Mouse (Mus musculus) heart, embryonic 12.5 days (tissue): Measurements from ENCODE around the gene BC067074. TPM values are rescaled to one million over a fixed set of nuclear protein-coding genes. Genes with fewer than 3 reads are reported as not detected.

Experiments used
- ATAC-seq: fragments of 200-750 bp; cut with Nextera tagmentation; 2 replicates; pipeline ENCODE4 v1.8.0; 2017; ENCODE audit warnings: moderate TSS enrichment, moderate library complexity; ENCODE audit not compliant: insufficient number of reproducible peaks, low FRiP score
- H3K27ac ChIP-seq: fragments of 300-500 bp; sonication (generic); 2 replicates; pipeline ENCODE4 v1.5.1; 2016; ENCODE audit warnings: mild to moderate bottlenecking, moderate library complexity; ENCODE audit not compliant: poor library complexity, severe bottlenecking
- H3K27me3 ChIP-seq: fragments of 300-500 bp; sonication (generic); replicated peaks from 2 replicates; pipeline ENCODE4 v1.6.1; 2016; ENCODE audit warnings: mild to moderate bottlenecking, moderate library complexity
- H3K36me3 ChIP-seq: fragments of 300-500 bp; sonication (generic); 2 replicates; pipeline ENCODE4 v1.6.1; 2016; ENCODE audit warnings: mild to moderate bottlenecking, moderate library complexity
- H3K4me1 ChIP-seq: fragments of 300-500 bp; sonication (generic); replicated peaks from 2 replicates; pipeline ENCODE4 v1.6.1; 2016; ENCODE audit warnings: mild to moderate bottlenecking
- H3K4me2 ChIP-seq: fragments of 300-500 bp; sonication (generic); 2 replicates; pipeline ENCODE4 v1.6.1; 2016; ENCODE audit warnings: mild to moderate bottlenecking, moderate library complexity
- H3K4me3 ChIP-seq: fragments of 300-500 bp; sonication (generic); 2 replicates; pipeline ENCODE4 v1.5.1; 2016; ENCODE audit warnings: mild to moderate bottlenecking
- H3K9ac ChIP-seq: fragments of 300-500 bp; sonication (generic); 2 replicates; pipeline ENCODE4 v1.6.1; 2016; ENCODE audit warnings: mild to moderate bottlenecking, moderate library complexity
- H3K9me3 ChIP-seq: fragments of 300-500 bp; sonication (generic); replicated peaks from 2 replicates; pipeline ENCODE4 v1.6.1; 2016; ENCODE audit warnings: mild to moderate bottlenecking, moderate library complexity
- WGBS: fragments of 180-500 bp; shearing (Covaris S2); methylation state at CpG from one replicate; pipeline ENCODE4 v1.1.7; 2016; 5-methylcytosine and 5-hydroxymethylcytosine counted together
- polyA plus RNA-seq: library from polyadenylated mRNA; unstranded; fragments of >200 nt; fragmentation: Nextera tagmentation; extraction: Ambion mirVana; gene quantifications from 2 replicates; pipeline ENCODE4 v1.2.1, GENCODE M21; 2016

BC067074 gene
- polyA plus RNA-seq, 1 experiment from 2014 or later, result 4.2 TPM

- no peaks in the 10 kb centered on the region for H3K9me3 ChIP-seq
- 63% methylated on average over 2 of the region's 2 CpGs for WGBS
- no peak overlapping the region for H3K4me2 ChIP-seq
- H3K4me1 ChIP-seq, result peaks cover 7% of the 10 kb centered on the region
- no peak overlapping the region for H3K27ac ChIP-seq
- no peak for ATAC-seq
- H3K27me3 ChIP-seq, result no peaks in the 10 kb centered on the region
- no peaks in the 10 kb centered on the region for H3K36me3 ChIP-seq
- H3K4me3 ChIP-seq, result no peak overlapping the region
- H3K9ac ChIP-seq, result no peak overlapping the region
Observed at GRCm38 (mm10) chr13:113404172-113404571, 111.2 kb downstream of the BC067074 start.

GRCm38 (mm10) chr13:113409941-113410340 lies 117.0 kb downstream of the BC067074 start:
- 73% methylated on average over 12 of the region's 12 CpGs for WGBS
- Histone ChIP-seq H3K4me1 (no peaks in the 10 kb centered on the region; the same call in 1 of the 2 replicates), H3K4me2 (no peak overlapping the region), H3K4me3 (no peak overlapping the region), H3K27ac (no peak overlapping the region), H3K27me3 (no peaks in the 10 kb centered on the region), H3K9ac (no peak overlapping the region), H3K9me3 (no peaks in the 10 kb centered on the region), H3K36me3 (no peaks in the 10 kb centered on the region)
- ATAC-seq, result no peak

- no peaks in the 10 kb centered on the region for H3K27me3 ChIP-seq
- no peak overlapping the region for H3K4me2 ChIP-seq
- no peak overlapping the region for H3K4me3 ChIP-seq
- H3K9me3 ChIP-seq, result 0 out of 2 replicates have a peak, but pooled peaks cover 3% of the 10 kb centered on the region
- no peaks in the 10 kb centered on the region for H3K36me3 ChIP-seq
- peaks cover 7% of the 10 kb centered on the region; the same call in 1 of the 2 replicates for H3K4me1 ChIP-seq
- H3K27ac ChIP-seq, result no peak overlapping the region
- H3K9ac ChIP-seq, result no peak overlapping the region
- 61% methylated on average over 7 of the region's 7 CpGs for WGBS
- ATAC-seq, result no peak
Observed at GRCm38 (mm10) chr13:113415527-113415926, 122.6 kb downstream of the BC067074 start.

- no peak for ATAC-seq
- WGBS, result 85% methylated on average over 4 of the region's 4 CpGs
- Histone ChIP-seq H3K4me3 (no peak overlapping the region), H3K9me3 (0 out of 2 replicates have a peak, but pooled peaks cover 3% of the 10 kb centered on the region), H3K27me3 (no peaks in the 10 kb centered on the region), H3K27ac (no peak overlapping the region), H3K36me3 (no peaks in the 10 kb centered on the region), H3K9ac (no peak overlapping the region), H3K4me2 (no peak overlapping the region), H3K4me1 (peaks cover 10% of the 10 kb centered on the region)
Observed at GRCm38 (mm10) chr13:113416986-113417385, 124.0 kb downstream of the BC067074 start.

- ATAC-seq, result no peak
Observed at GRCm38 (mm10) chr13:113417757-113418483, 125.0 kb downstream of the BC067074 start.

GRCm38 (mm10) chr13:113418632-113419031 lies 125.7 kb downstream of the BC067074 start:
- no peaks in the 10 kb centered on the region for H3K36me3 ChIP-seq
- H3K9ac ChIP-seq, result no peak overlapping the region
- no peak overlapping the region for H3K27ac ChIP-seq
- H3K4me3 ChIP-seq, result no peak overlapping the region
- no peaks in the 10 kb centered on the region for H3K27me3 ChIP-seq
- peaks cover 10% of the 10 kb centered on the region for H3K4me1 ChIP-seq
- H3K9me3 ChIP-seq, result 0 out of 2 replicates have a peak, but pooled peaks cover 3% of the 10 kb centered on the region
- H3K4me2 ChIP-seq, result no peak overlapping the region
- 75% methylated on average over 3 of the region's 3 CpGs for WGBS
- ATAC-seq, result no peak

More at GRCm38 (mm10) chr13:113417757-113418483, 125.0 kb downstream of the BC067074 start:
- Histone ChIP-seq H3K27ac (no peak overlapping the region), H3K36me3 (no peaks in the 10 kb centered on the region), H3K4me2 (0 out of 2 replicates have a peak overlapping the region, but pooled peaks have one; percentile 21), H3K4me3 (no peak overlapping the region), H3K9ac (no peak overlapping the region), H3K27me3 (no peaks in the 10 kb centered on the region), H3K4me1 (peaks cover 10% of the 10 kb centered on the region), H3K9me3 (0 out of 2 replicates have a peak, but pooled peaks cover 3% of the 10 kb centered on the region)
- 50% methylated on average over 9 of the region's 9 CpGs for WGBS

- Histone ChIP-seq H3K4me1 (peaks cover 10% of the 10 kb centered on the region), H3K9ac (no peak overlapping the region), H3K4me2 (no peak overlapping the region), H3K4me3 (no peak overlapping the region), H3K27me3 (no peaks in the 10 kb centered on the region), H3K9me3 (0 out of 2 replicates have a peak, but pooled peaks cover 3% of the 10 kb centered on the region), H3K27ac (no peak overlapping the region), H3K36me3 (no peaks in the 10 kb centered on the region)
- WGBS, result 57% methylated on average over 3 of the region's 3 CpGs
- ATAC-seq, result no peak
Observed at GRCm38 (mm10) chr13:113421472-113421871, 128.5 kb downstream of the BC067074 start.

- H3K36me3 ChIP-seq, result no peaks in the 10 kb centered on the region
- H3K4me2 ChIP-seq, result no peak overlapping the region
- 81% methylated on average over 7 of the region's 7 CpGs for WGBS
- ATAC-seq, result no peak
- H3K9me3 ChIP-seq, result no peaks in the 10 kb centered on the region
- H3K4me1 ChIP-seq, result peaks cover 9% of the 10 kb centered on the region
- no peaks in the 10 kb centered on the region for H3K27me3 ChIP-seq
- no peak overlapping the region for H3K4me3 ChIP-seq
- H3K9ac ChIP-seq, result no peak overlapping the region
- no peak overlapping the region for H3K27ac ChIP-seq
Observed at GRCm38 (mm10) chr13:113423825-113424224, 130.9 kb downstream of the BC067074 start.

- H3K27ac ChIP-seq, result no peak overlapping the region
- H3K9ac ChIP-seq, result no peak overlapping the region
- H3K9me3 ChIP-seq, result peaks cover 4% of the 10 kb centered on the region
- 90% methylated on average over 4 of the region's 4 CpGs for WGBS
- H3K4me1 ChIP-seq, result peaks cover 9% of the 10 kb centered on the region
- H3K4me2 ChIP-seq, result no peak overlapping the region
- no peaks in the 10 kb centered on the region for H3K27me3 ChIP-seq
- no peak for ATAC-seq
- H3K4me3 ChIP-seq, result no peak overlapping the region
- no peaks in the 10 kb centered on the region for H3K36me3 ChIP-seq
Observed at GRCm38 (mm10) chr13:113425907-113426306, 132.9 kb downstream of the BC067074 start.
